Mouse (Mus musculus): ENCODE results near the gene Zfp618. TPM values are rescaled to one million over a fixed set of nuclear protein-coding genes. Genes with fewer than 3 reads are reported as not detected.
A peak's percentile ranks its signal among the peaks of the same experiment; 100 is the strongest.

Zfp618 gene
- polyA plus RNA-seq, 1 experiment: 1.5 TPM

- DNase-seq: no peak
- H3K4me3 ChIP-seq (replicated peaks; ENCODE audit: extremely low read depth, low read depth, low read length): no peak overlapping the region
- TF ChIP-seq CTCF (IDR thresholded peaks at IDR 0.05; ENCODE audit: insufficient read depth, low read length): no peak
- no peak for TF ChIP-seq POLR2A (IDR thresholded peaks at IDR 0.05; ENCODE audit: borderline replicate concordance, extremely low read depth, low read depth, low read length)
- peaks cover 10% of the 10 kb centered on the region; the same call in 1 of the 2 replicates for H3K4me1 ChIP-seq (ENCODE audit: control insufficient read depth, insufficient read depth, low read length)
- 52% methylated on average over 15 of the region's 15 CpGs for WGBS
Measured at GRCm38 (mm10) chr4:63071413-63072260, 106.3 kb downstream of the Zfp618 start.

- Histone ChIP-seq H3K4me1 (ENCODE audit: control insufficient read depth, insufficient read depth, low read length) (peaks cover 10% of the 10 kb centered on the region; the same call in 1 of the 2 replicates), H3K4me3 (replicated peaks; ENCODE audit: extremely low read depth, low read depth, low read length) (no peak overlapping the region)
- 40% methylated on average over 2 of the region's 2 CpGs for WGBS
Measured at GRCm38 (mm10) chr4:63073139-63073538, 107.8 kb downstream of the Zfp618 start.

GRCm38 (mm10) chr4:63079159-63079558, 113.8 kb downstream of the Zfp618 start:
- DNase-seq: peak; percentile 64
- Histone ChIP-seq H3K4me1 (ENCODE audit: control insufficient read depth, insufficient read depth, low read length) (no peaks in the 10 kb centered on the region), H3K4me3 (replicated peaks; ENCODE audit: extremely low read depth, low read depth, low read length) (no peak overlapping the region)
- whole genome bisulfite sequencing: 33% methylated on average over 7 of the region's 7 CpGs
- TF ChIP-seq POLR2A (IDR thresholded peaks at IDR 0.05; ENCODE audit: borderline replicate concordance, extremely low read depth, low read depth, low read length) (no peak), CTCF (IDR thresholded peaks at IDR 0.05; ENCODE audit: insufficient read depth, low read length) (no peak)

More at GRCm38 (mm10) chr4:63073139-63073538, 107.8 kb downstream of the Zfp618 start:
- TF ChIP-seq CTCF (IDR thresholded peaks at IDR 0.05; ENCODE audit: insufficient read depth, low read length) (no peak), POLR2A (IDR thresholded peaks at IDR 0.05; ENCODE audit: borderline replicate concordance, extremely low read depth, low read depth, low read length) (no peak)
- DNase-seq: no peak

GRCm38 (mm10) chr4:63084473-63084889, 119.1 kb downstream of the Zfp618 start:
- no peak for TF ChIP-seq POLR2A (IDR thresholded peaks at IDR 0.05; ENCODE audit: borderline replicate concordance, extremely low read depth, low read depth, low read length)
- Histone ChIP-seq H3K4me3 (replicated peaks; ENCODE audit: extremely low read depth, low read depth, low read length) (no peak overlapping the region), H3K4me1 (ENCODE audit: control insufficient read depth, insufficient read depth, low read length) (no peaks in the 10 kb centered on the region)
- 48% methylated on average over 8 of the region's 8 CpGs for WGBS
- DNase-seq: peak; percentile 61

- WGBS: 79% methylated on average over 1 of the region's 1 CpGs
- Histone ChIP-seq H3K4me1 (ENCODE audit: control insufficient read depth, insufficient read depth, low read length) (no peaks in the 10 kb centered on the region), H3K4me3 (replicated peaks; ENCODE audit: extremely low read depth, low read depth, low read length) (no peak overlapping the region)
- TF ChIP-seq POLR2A (IDR thresholded peaks at IDR 0.05; ENCODE audit: borderline replicate concordance, extremely low read depth, low read depth, low read length) (no peak), CTCF (IDR thresholded peaks at IDR 0.05; ENCODE audit: insufficient read depth, low read length) (no peak)
- no peak for DNase-seq
Measured at GRCm38 (mm10) chr4:63089484-63089883, 124.1 kb downstream of the Zfp618 start.

GRCm38 (mm10) chr4:63091151-63091550, 125.8 kb downstream of the Zfp618 start:
- no peak overlapping the region for H3K4me3 ChIP-seq (replicated peaks; ENCODE audit: extremely low read depth, low read depth, low read length)
- no peak for DNase-seq
- WGBS: 48% methylated on average over 5 of the region's 5 CpGs
- no peak for TF ChIP-seq POLR2A (IDR thresholded peaks at IDR 0.05; ENCODE audit: borderline replicate concordance, extremely low read depth, low read depth, low read length)
- TF ChIP-seq CTCF (IDR thresholded peaks at IDR 0.05; ENCODE audit: insufficient read depth, low read length): no peak
- no peaks in the 10 kb centered on the region for H3K4me1 ChIP-seq (ENCODE audit: control insufficient read depth, insufficient read depth, low read length)

GRCm38 (mm10) chr4:63097603-63098002, 132.2 kb downstream of the Zfp618 start:
- no peak for DNase-seq
- Histone ChIP-seq H3K4me1 (ENCODE audit: control insufficient read depth, insufficient read depth, low read length) (no peaks in the 10 kb centered on the region), H3K4me3 (replicated peaks; ENCODE audit: extremely low read depth, low read depth, low read length) (no peak overlapping the region)
- WGBS: 58% methylated on average over 1 of the region's 1 CpGs
- TF ChIP-seq CTCF (IDR thresholded peaks at IDR 0.05; ENCODE audit: insufficient read depth, low read length) (no peak), POLR2A (IDR thresholded peaks at IDR 0.05; ENCODE audit: borderline replicate concordance, extremely low read depth, low read depth, low read length) (no peak)

GRCm38 (mm10) chr4:63100478-63100877, 135.1 kb downstream of the Zfp618 start:
- no peak for DNase-seq
- no peak overlapping the region for H3K4me3 ChIP-seq (replicated peaks; ENCODE audit: extremely low read depth, low read depth, low read length)
- no peaks in the 10 kb centered on the region for H3K4me1 ChIP-seq (ENCODE audit: control insufficient read depth, insufficient read depth, low read length)
- no peak for TF ChIP-seq CTCF (IDR thresholded peaks at IDR 0.05; ENCODE audit: insufficient read depth, low read length)
- no peak for TF ChIP-seq POLR2A (IDR thresholded peaks at IDR 0.05; ENCODE audit: borderline replicate concordance, extremely low read depth, low read depth, low read length)
- 92% methylated on average over 11 of the region's 11 CpGs for WGBS

GRCm38 (mm10) chr4:63102025-63102424, 136.7 kb downstream of the Zfp618 start:
- DNase-seq: no peak

GRCm38 (mm10) chr4:63105651-63106050, 140.3 kb downstream of the Zfp618 start:
- 96% methylated on average over 8 of the region's 8 CpGs for WGBS
- TF ChIP-seq POLR2A (IDR thresholded peaks at IDR 0.05; ENCODE audit: borderline replicate concordance, extremely low read depth, low read depth, low read length) (no peak), CTCF (IDR thresholded peaks at IDR 0.05; ENCODE audit: insufficient read depth, low read length) (no peak)

More at GRCm38 (mm10) chr4:63102025-63102424, 136.7 kb downstream of the Zfp618 start:
- H3K4me3 ChIP-seq (replicated peaks; ENCODE audit: extremely low read depth, low read depth, low read length): no peak overlapping the region
- WGBS: 93% methylated on average over 4 of the region's 4 CpGs
- H3K4me1 ChIP-seq (ENCODE audit: control insufficient read depth, insufficient read depth, low read length): no peaks in the 10 kb centered on the region
- TF ChIP-seq CTCF (IDR thresholded peaks at IDR 0.05; ENCODE audit: insufficient read depth, low read length): no peak
- no peak for TF ChIP-seq POLR2A (IDR thresholded peaks at IDR 0.05; ENCODE audit: borderline replicate concordance, extremely low read depth, low read depth, low read length)

More at GRCm38 (mm10) chr4:63105651-63106050, 140.3 kb downstream of the Zfp618 start:
- DNase-seq: no peak
- H3K4me1 ChIP-seq (ENCODE audit: control insufficient read depth, insufficient read depth, low read length): no peaks in the 10 kb centered on the region
- H3K4me3 ChIP-seq (replicated peaks; ENCODE audit: extremely low read depth, low read depth, low read length): no peak overlapping the region
